In genomic region chr15:77864063-77864758, GRCm38 (mm10) we compare ENCODE assay signal across 23 mouse cellular contexts. TPM values are rescaled to one million over a fixed set of nuclear protein-coding genes. Genes with fewer than 3 reads are reported as not detected.
A peak's percentile ranks its signal among the peaks of the same experiment; 100 is the strongest.
DNase-seq lines count a peak whose midpoint lies in the region; ATAC-seq and TF ChIP-seq lines count a peak whose summit lies in the region.
"Had no signal": no experiment of that assay in that cellular context is flagged by ENCODE, and none has a peak within 500 bp of the region (broad histone marks: within the 10 kb centered on the region; RNA-seq: fewer than 3 reads in every experiment).

No protein-coding gene starts in this region.

- no peaks in the 10 kb centered on the region for H3K27me3 ChIP-seq in neural tube, embryonic 11.5 days (ENCODE audit: control insufficient read depth, insufficient read depth, low read length)
- H3K27me3 ChIP-seq in ES-Bruce4 (ENCODE audit: control insufficient read depth, insufficient read depth, low read length, poor library complexity, severe bottlenecking) (no peaks in the 10 kb centered on the region), myocyte (ENCODE audit: control insufficient read depth, insufficient read depth, insufficient read length) (no peaks in the 10 kb centered on the region)
- no peaks in the 10 kb centered on the region for H3K27me3 ChIP-seq in forebrain, embryonic 10.5 days (ENCODE audit: poor library complexity, severe bottlenecking)
- H3K27me3 ChIP-seq: heart, embryonic 13.5 days had no signal

- peak; percentile 3 for DNase-seq in neural tube, embryonic 11.5 days (ENCODE audit: low spot score)
- no peak for DNase-seq in neural tube, embryonic 10.5 days (ENCODE audit: extremely low spot score, low spot score)
- peak; percentile 22 for DNase-seq in adipocyte (ENCODE audit: low spot score)
- no peak for DNase-seq in forebrain, embryonic 10.5 days (ENCODE audit: extremely low spot score, low spot score)
- no peak for DNase-seq in kidney, postnatal 4 days
- no peak for DNase-seq in urinary bladder, postnatal 10 days (ENCODE audit: low spot score)
- DNase-seq: adrenal gland, adult 8-10 months; adrenal gland, postnatal 25 days; cerebellum, adult 18-20 months; cerebellum, adult 9-10 months; cerebellum, postnatal 14 days; forebrain, postnatal 0 days; gastrocnemius, postnatal 25 days; heart, adult 2 months; heart, postnatal 14 days; heart, postnatal 4 days had no signal

- no peaks in the 10 kb centered on the region for H3K4me1 ChIP-seq in neural tube, embryonic 11.5 days (ENCODE audit: control insufficient read depth, insufficient read depth, low read length)
- peaks cover 11% of the 10 kb centered on the region for H3K4me1 ChIP-seq in ES-Bruce4 (ENCODE audit: control insufficient read depth, insufficient read depth, low read length)
- peaks cover 9% of the 10 kb centered on the region for H3K4me1 ChIP-seq in forebrain, embryonic 10.5 days

- WGBS in neural tube, embryonic 11.5 days, result 81% methylated on average over 9 of the region's 9 CpGs
- 92% methylated on average over 9 of the region's 9 CpGs for WGBS in forebrain, embryonic 10.5 days

- H3K36me3 ChIP-seq in neural tube, embryonic 11.5 days (ENCODE audit: control insufficient read depth, insufficient read depth, low read length), result no peaks in the 10 kb centered on the region
- H3K36me3 ChIP-seq in ES-Bruce4 (ENCODE audit: control insufficient read depth, insufficient read depth, low read length, poor library complexity, severe bottlenecking) (no peaks in the 10 kb centered on the region), myocyte (ENCODE audit: control insufficient read depth, insufficient read depth) (no peaks in the 10 kb centered on the region)
- no peaks in the 10 kb centered on the region for H3K36me3 ChIP-seq in forebrain, embryonic 10.5 days (replicated peaks)
- H3K36me3 ChIP-seq: heart, embryonic 10.5 days; heart, embryonic 13.5 days had no signal

- no peaks in the 10 kb centered on the region for H3K79me2 ChIP-seq in myocyte (ENCODE audit: control insufficient read depth, insufficient read depth)

- no peak for TF ChIP-seq EP300 in ES-Bruce4 (IDR thresholded peaks at IDR 0.05; ENCODE audit: insufficient read depth, low read depth, low read length)

- no peak overlapping the region for H3K9ac ChIP-seq in neural tube, embryonic 11.5 days (ENCODE audit: low read length)
- H3K9ac ChIP-seq in ES-Bruce4 (ENCODE audit: low read depth, poor library complexity, severe bottlenecking), result no peak overlapping the region
- H3K9ac ChIP-seq: forebrain, postnatal 0 days; heart, embryonic 13.5 days; hindbrain, embryonic 14.5 days had no signal

- H3ac ChIP-seq in myocyte (ENCODE audit: control insufficient read depth, insufficient read length), result no peak overlapping the region

- H3K4me3 ChIP-seq in neural tube, embryonic 11.5 days (ENCODE audit: low read depth, low read length), result no peak overlapping the region
- H3K4me3 ChIP-seq in ES-Bruce4 (ENCODE audit: low read depth, low read length), result no peak overlapping the region
- no peak overlapping the region for H3K4me3 ChIP-seq in myocyte
- H3K4me3 ChIP-seq in forebrain, embryonic 10.5 days, result no peak overlapping the region
- H3K4me3 ChIP-seq: heart, adult 2 months; heart, embryonic 10.5 days; heart, embryonic 13.5 days had no signal

- no peak overlapping the region for H3K4me2 ChIP-seq in neural tube, embryonic 11.5 days (ENCODE audit: low read depth)
- H3K4me2 ChIP-seq in myocyte (ENCODE audit: low read depth), result no peak overlapping the region
- H3K4me2 ChIP-seq: heart, embryonic 13.5 days; hindbrain, embryonic 14.5 days had no signal

- no peak for TF ChIP-seq CTCF in ES-Bruce4 (IDR thresholded peaks at IDR 0.05; ENCODE audit: low read depth, low read length)

- no peak overlapping the region for H3K27ac ChIP-seq in neural tube, embryonic 11.5 days (ENCODE audit: low read depth, low read length)
- H3K27ac ChIP-seq in ES-Bruce4 (ENCODE audit: insufficient read depth, low read length), result peak overlapping the region; percentile 80
- no peak overlapping the region for H3K27ac ChIP-seq in forebrain, embryonic 10.5 days
- H3K27ac ChIP-seq: heart, adult 2 months; heart, embryonic 10.5 days; heart, embryonic 13.5 days; hindbrain, embryonic 14.5 days; hindbrain, postnatal 0 days had no signal

- no peak for TF ChIP-seq POLR2A in ES-Bruce4 (IDR thresholded peaks at IDR 0.05; ENCODE audit: insufficient read depth, low read length)
- TF ChIP-seq POLR2A in myocyte (IDR thresholded peaks at IDR 0.05; ENCODE audit: insufficient read length, low read depth), result no peak

- no peak for ATAC-seq in neural tube, embryonic 11.5 days (ENCODE audit: insufficient read depth, low FRiP score, low TSS enrichment)
- ATAC-seq: forebrain, embryonic 14.5 days; forebrain, postnatal 0 days; hindbrain, postnatal 0 days had no signal

- H3K9me3 ChIP-seq in neural tube, embryonic 11.5 days (ENCODE audit: control insufficient read depth, low read length), result no peaks in the 10 kb centered on the region
- no peaks in the 10 kb centered on the region for H3K9me3 ChIP-seq in ES-Bruce4 (replicated peaks; ENCODE audit: control insufficient read depth, insufficient read depth, low read length, poor library complexity, severe bottlenecking)
- H3K9me3 ChIP-seq in forebrain, embryonic 10.5 days, result no peaks in the 10 kb centered on the region
- H3K9me3 ChIP-seq: heart, embryonic 10.5 days; heart, embryonic 13.5 days had no signal

TF ChIP-seq in myocyte, 11 proteins besides CTCF, POLR2A, EP300 and RAD21:
- peak in 2 of 3 experiments; percentile 24 to 69 for TF ChIP-seq MYOD1 (IDR thresholded peaks at IDR 0.05; ENCODE audit: control insufficient read depth in 1 of 3, insufficient read length in 2 of 3, low read depth in 2 of 3)
- peak in 2 of 3 experiments; percentile 35 to 58 for TF ChIP-seq MYOG (IDR thresholded peaks at IDR 0.05; ENCODE audit: control insufficient read depth in 1 of 3, insufficient read depth in 1 of 3, insufficient read length in 2 of 3, low read depth in 2 of 3)
- TF ChIP-seq REST (IDR thresholded peaks at IDR 0.05; ENCODE audit: insufficient read depth, insufficient read length), result no peak

RNA-seq across cellular contexts. Expression of gene Myh9, which starts 22.2 kb away (rescaled TPM):
- polyA plus RNA-seq in neural tube, embryonic 11.5 days (2014; fragmentation: Nextera tagmentation; extraction: Ambion mirVana), result 24.5 and 25.3 TPM in 2 replicates
- 584 and 601 TPM in 2 replicates for polyA plus RNA-seq in ES-Bruce4 (2011; ENCODE audit: insufficient read depth, insufficient read length, low read depth, missing spikeins)
- polyA plus RNA-seq in myocyte (2012; fragmentation: generic; extraction: Trizol), result 466 TPM
- 35.6 and 36.8 TPM in 2 replicates for polyA plus RNA-seq in forebrain, embryonic 10.5 days (2016; fragmentation: Nextera tagmentation; extraction: Ambion mirVana)

Comparison
In these comparisons a context has a peak if more than half of its experiments do, and no peak if none do; other contexts are left out.
1. DNase-seq: peak in neural tube, embryonic 11.5 days (single experiment) and adipocyte (single experiment); none in neural tube, embryonic 10.5 days (single experiment), forebrain, embryonic 10.5 days (single experiment), kidney, postnatal 4 days (0 of 2) and urinary bladder, postnatal 10 days (single experiment).
2. RNA of gene Myh9, which starts 22.2 kb away (polyA plus RNA-seq): 584 to 601 TPM in ES-Bruce4 and 466 TPM in myocyte (single experiment); 35.6 to 36.8 TPM in forebrain, embryonic 10.5 days and 24.5 to 25.3 TPM in neural tube, embryonic 11.5 days; every median in the first group is over 10 times any median in the second.